Mouse (Mus musculus): Measurements from ENCODE around the gene Gm3336. TPM values are rescaled to one million over a fixed set of nuclear protein-coding genes. Genes with fewer than 3 reads are reported as not detected.

Gm3336 gene
- polyA plus RNA-seq (2016; fragmentation: Nextera tagmentation; extraction: Ambion mirVana), result not detected in 2 replicates

DNA sequence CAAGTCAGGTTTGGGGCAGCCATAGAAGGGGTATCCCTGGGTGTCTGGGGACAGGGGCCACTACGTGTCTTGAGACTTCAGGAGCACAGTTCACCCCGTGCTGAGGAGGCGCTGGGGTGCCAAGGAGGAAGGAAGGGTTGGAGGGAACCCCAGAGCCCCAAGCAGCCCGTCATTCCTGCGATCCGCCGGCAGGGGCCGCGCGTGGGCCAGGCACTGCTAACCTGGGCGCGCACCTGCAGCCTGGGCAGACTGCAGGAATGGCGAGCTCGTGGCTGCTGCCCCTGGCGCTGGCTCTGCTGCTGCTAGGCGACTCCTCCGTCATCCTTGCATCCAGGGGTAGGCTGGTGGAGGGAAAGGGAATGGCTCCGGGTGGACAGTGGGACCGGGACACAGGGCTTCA is at the start of gene Gm3336:
Gene Gm3336 (plus strand): TSS at position 247 of the 400 bp plus-strand sequence.
- peak; percentile 73 for DNase-seq (ENCODE audit: low spot score)
- 5% methylated on average over 19 of the region's 19 CpGs for WGBS
- Histone ChIP-seq H3K27ac (no peak within 1 kb of the TSS), H3K27me3 (ENCODE audit: low read depth, poor library complexity, severe bottlenecking) (peaks cover 5% of the 10 kb centered on the region; the same call in 1 of the 2 replicates), H3K4me3 (no peak within 1 kb of the TSS), H3K36me3 (no peaks in the 10 kb centered on the region), H3K4me1 (peaks cover 11% of the 10 kb centered on the region), H3K9me3 (replicated peaks) (no peaks in the 10 kb centered on the region)

DNA sequence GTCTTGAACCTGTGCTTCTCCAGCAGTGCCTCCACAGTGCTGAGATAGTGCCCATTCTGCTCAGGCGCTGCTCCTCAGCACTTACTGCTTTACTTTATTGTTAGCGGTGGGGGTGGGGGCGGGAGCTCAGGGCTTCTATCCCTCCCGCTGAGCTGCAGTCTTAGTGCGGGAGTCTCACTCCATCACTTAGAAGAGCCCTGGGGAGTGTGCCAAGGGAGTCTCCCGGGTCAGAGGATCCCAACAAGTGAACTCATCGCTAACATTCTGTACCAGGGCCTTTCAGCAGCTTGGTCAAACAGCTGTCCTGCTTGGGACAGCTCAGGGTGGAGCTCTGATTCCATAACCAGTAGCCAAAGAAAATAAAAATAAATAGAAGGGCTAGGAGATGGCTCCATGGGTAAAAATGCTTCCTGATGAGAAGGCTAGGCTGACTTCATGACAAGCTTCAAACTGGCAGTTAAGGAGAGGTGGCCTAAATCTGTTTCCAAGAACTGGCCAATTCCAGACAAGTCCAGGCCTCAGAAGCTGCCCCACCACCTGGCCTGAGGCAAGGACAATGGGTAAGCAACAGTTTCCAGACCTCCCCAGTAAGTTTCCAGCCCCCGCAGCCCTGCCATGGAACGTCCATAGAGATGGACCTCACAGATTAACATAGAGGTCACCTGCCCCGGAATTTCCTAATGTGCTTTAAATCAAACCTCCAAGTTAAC is 46.6 kb upstream of the Gm3336 start:
- 66% methylated on average over 10 of the region's 10 CpGs for WGBS
- H3K4me1 ChIP-seq, result peaks cover 35% of the 10 kb centered on the region
- peak overlapping the region; percentile 97; the same call in 1 of the 2 replicates for H3K27ac ChIP-seq
- no peaks in the 10 kb centered on the region for H3K9me3 ChIP-seq (replicated peaks)
- no peaks in the 10 kb centered on the region for H3K27me3 ChIP-seq (ENCODE audit: low read depth, poor library complexity, severe bottlenecking)
- H3K36me3 ChIP-seq, result peaks cover 11% of the 10 kb centered on the region
- no peak for DNase-seq (ENCODE audit: low spot score)
- H3K4me3 ChIP-seq, result no peak overlapping the region

DNA sequence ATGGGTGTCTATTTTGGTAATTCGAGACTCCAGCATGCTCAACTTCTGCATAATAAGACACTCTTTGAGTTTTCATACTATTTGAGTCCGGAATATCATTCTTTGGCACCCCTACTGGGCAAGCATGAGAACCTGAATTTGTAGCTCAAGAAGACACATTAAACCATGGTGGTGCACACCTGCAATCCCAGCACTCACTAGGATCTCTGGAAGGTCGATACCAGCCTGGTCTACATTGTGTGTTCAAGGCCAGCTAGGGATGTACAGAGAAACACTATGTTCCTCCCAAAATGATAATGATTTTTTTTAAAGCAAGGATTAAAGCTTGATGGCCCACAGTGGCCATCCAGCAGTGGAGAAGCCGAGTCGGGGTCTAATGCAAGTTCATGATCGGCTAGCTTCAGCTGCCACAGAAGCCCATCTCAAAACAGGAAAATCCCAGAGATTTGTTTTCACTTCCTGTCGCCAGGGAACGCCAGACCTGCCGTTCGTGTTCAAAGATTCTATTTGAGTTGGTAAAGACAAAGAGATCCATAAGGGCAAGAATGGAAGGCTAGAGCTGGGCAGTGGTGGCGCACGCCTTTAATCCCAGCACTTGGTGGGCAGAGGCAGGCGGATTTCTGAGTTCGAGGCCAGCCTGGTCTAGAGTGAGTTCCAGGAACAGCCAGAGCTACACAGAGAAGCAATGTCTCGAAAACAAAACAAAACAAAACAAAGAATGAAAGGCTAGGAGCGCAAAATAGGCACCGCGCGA is 45.8 kb upstream of the Gm3336 start:
- H3K4me3 ChIP-seq, result peak overlapping the region; percentile 80
- no peaks in the 10 kb centered on the region for H3K9me3 ChIP-seq (replicated peaks)
- 40% methylated on average over 19 of the region's 19 CpGs for WGBS
- peak overlapping the region; percentile 97 for H3K27ac ChIP-seq
- DNase-seq (ENCODE audit: low spot score), result no peak
- H3K36me3 ChIP-seq, result peaks cover 18% of the 10 kb centered on the region
- H3K27me3 ChIP-seq (ENCODE audit: low read depth, poor library complexity, severe bottlenecking), result no peaks in the 10 kb centered on the region
- H3K4me1 ChIP-seq, result peaks cover 35% of the 10 kb centered on the region

GRCm38 (mm10) chr8:70673079-70673856 is 45.1 kb upstream of the Gm3336 start, which contains the start of gene Lsm4:
Lsm4 (plus strand) TSS chr8:70673248.
- peak; percentile 96 for DNase-seq (ENCODE audit: low spot score)
- Histone ChIP-seq H3K27me3 (ENCODE audit: low read depth, poor library complexity, severe bottlenecking) (no peaks in the 10 kb centered on the region), H3K36me3 (peaks cover 26% of the 10 kb centered on the region), H3K4me3 (peak within 1 kb of the TSS; percentile 80), H3K4me1 (peaks cover 35% of the 10 kb centered on the region), H3K27ac (peak within 1 kb of the TSS; percentile 97), H3K9me3 (replicated peaks) (no peaks in the 10 kb centered on the region)
- WGBS, result under 1% methylated on average over 60 of the region's 60 CpGs

DNA sequence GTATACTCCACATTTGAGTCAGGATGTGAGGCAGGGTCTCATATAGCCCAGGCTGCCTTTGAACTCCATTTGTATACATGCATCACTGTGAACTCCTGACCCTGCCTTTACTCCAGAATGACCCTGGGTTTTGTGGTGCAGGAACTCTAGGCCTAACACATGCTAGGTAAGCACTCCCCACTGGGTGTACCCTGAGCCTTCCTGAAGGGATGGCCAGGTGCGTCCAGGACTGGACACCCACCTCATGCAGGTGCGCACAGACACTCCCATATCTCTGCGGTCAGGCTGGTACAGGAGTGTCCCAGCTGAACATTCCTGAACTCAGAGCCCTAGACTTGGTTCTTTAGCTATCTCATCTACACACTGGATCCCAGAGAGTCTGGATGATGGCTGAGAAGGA is 44.2 kb upstream of the Gm3336 start:
- 87% methylated on average over 3 of the region's 3 CpGs for WGBS
- Histone ChIP-seq H3K27me3 (ENCODE audit: low read depth, poor library complexity, severe bottlenecking) (no peaks in the 10 kb centered on the region), H3K36me3 (peaks cover 35% of the 10 kb centered on the region), H3K4me3 (peak overlapping the region; percentile 80), H3K9me3 (replicated peaks) (no peaks in the 10 kb centered on the region), H3K27ac (peak overlapping the region; percentile 97), H3K4me1 (peaks cover 35% of the 10 kb centered on the region)
- no peak for DNase-seq (ENCODE audit: low spot score)

- Histone ChIP-seq H3K36me3 (peaks cover 41% of the 10 kb centered on the region), H3K27ac (peak overlapping the region; percentile 97; the same call in 1 of the 2 replicates), H3K4me1 (peaks cover 36% of the 10 kb centered on the region), H3K4me3 (peak overlapping the region; percentile 80; the same call in 1 of the 2 replicates), H3K9me3 (replicated peaks) (no peaks in the 10 kb centered on the region), H3K27me3 (ENCODE audit: low read depth, poor library complexity, severe bottlenecking) (no peaks in the 10 kb centered on the region)
- WGBS, result 73% methylated on average over 4 of the region's 4 CpGs
- DNase-seq (ENCODE audit: low spot score), result no peak
Measured at GRCm38 (mm10) chr8:70674716-70675115, 43.6 kb upstream of the Gm3336 start.

DNA sequence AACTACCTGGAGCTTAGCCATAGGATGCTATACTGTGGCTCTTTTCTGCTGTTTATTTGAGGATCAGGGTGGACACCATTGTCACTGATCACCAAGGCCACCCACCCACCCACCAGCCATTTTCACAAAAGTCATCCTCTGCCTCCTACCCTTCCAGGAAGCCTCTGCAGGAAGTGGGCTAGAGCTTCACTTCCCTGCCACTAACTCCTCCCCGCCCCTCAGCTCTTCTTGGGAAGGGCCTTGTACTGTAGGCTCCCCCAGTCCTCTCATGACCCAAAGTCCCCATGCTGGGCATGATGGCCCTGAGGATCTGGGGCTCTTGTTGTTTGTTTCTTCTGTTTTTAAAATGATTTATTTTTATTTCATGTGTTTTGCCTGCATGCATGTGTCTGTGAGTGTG is 43.0 kb upstream of the Gm3336 start:
- 97% methylated on average over 1 of the region's 1 CpGs for WGBS
- Histone ChIP-seq H3K36me3 (peaks cover 47% of the 10 kb centered on the region), H3K4me1 (peaks cover 39% of the 10 kb centered on the region), H3K27ac (no peak overlapping the region), H3K9me3 (replicated peaks) (no peaks in the 10 kb centered on the region), H3K27me3 (ENCODE audit: low read depth, poor library complexity, severe bottlenecking) (no peaks in the 10 kb centered on the region), H3K4me3 (no peak overlapping the region)
- no peak for DNase-seq (ENCODE audit: low spot score)

GRCm38 (mm10) chr8:70677451-70678080 is 40.8 kb upstream of the Gm3336 start:
- Histone ChIP-seq H3K4me3 (no peak overlapping the region), H3K36me3 (peaks cover 47% of the 10 kb centered on the region), H3K27ac (no peak overlapping the region), H3K27me3 (ENCODE audit: low read depth, poor library complexity, severe bottlenecking) (no peaks in the 10 kb centered on the region), H3K4me1 (peaks cover 35% of the 10 kb centered on the region), H3K9me3 (replicated peaks) (no peaks in the 10 kb centered on the region)
- DNase-seq (ENCODE audit: low spot score), result no peak
- 94% methylated on average over 15 of the region's 15 CpGs for WGBS

DNA sequence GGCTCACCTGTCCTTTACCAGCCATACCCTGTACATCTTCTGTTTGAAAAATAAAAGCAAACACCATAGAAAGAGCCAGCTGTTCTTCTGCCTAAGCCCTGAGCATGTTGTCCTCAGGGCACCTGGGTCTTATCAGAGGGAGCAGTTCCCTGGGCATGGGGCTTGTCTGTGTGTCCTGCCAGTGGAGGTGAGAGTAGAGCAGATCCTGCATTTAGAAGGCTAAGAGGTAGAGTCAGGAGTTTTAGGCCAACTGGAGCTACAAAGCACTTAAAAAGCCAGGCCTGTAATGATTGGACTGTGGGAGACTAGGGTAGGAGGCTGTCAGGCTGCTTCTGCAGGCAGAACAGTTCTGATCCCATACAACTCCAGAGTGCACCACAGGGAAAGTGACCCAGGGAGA is 39.7 kb upstream of the Gm3336 start:
- H3K9me3 ChIP-seq (replicated peaks), result no peaks in the 10 kb centered on the region
- no peak overlapping the region for H3K4me3 ChIP-seq
- peaks cover 33% of the 10 kb centered on the region for H3K4me1 ChIP-seq
- no peak overlapping the region for H3K27ac ChIP-seq
- DNase-seq (ENCODE audit: low spot score), result no peak
- peaks cover 47% of the 10 kb centered on the region for H3K36me3 ChIP-seq
- H3K27me3 ChIP-seq (ENCODE audit: low read depth, poor library complexity, severe bottlenecking), result no peaks in the 10 kb centered on the region

DNA sequence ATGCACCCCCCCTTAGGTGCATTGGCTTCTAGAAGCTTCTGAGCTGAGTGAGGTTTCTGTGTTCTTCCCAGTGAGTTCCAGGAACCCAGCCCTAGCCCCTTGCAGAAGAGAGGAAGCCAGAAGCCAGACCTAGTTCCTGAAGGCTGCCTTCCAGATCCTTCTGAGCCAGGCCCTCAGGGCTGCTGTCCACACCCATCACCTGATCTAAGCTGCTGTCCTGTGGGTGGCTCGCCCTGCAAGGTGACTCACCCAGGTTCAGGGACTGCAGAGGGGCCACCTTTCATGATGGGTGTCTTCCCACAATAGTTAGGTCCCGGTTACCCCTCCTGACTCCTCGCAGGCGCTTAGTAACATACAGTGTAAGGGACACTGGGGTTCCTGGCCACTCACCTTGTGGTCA is 38.9 kb upstream of the Gm3336 start:
- Histone ChIP-seq H3K27ac (peak overlapping the region; percentile 11; the same call in 1 of the 2 replicates), H3K9me3 (replicated peaks) (no peaks in the 10 kb centered on the region), H3K4me3 (no peak overlapping the region), H3K36me3 (peaks cover 50% of the 10 kb centered on the region), H3K4me1 (peaks cover 29% of the 10 kb centered on the region), H3K27me3 (ENCODE audit: low read depth, poor library complexity, severe bottlenecking) (no peaks in the 10 kb centered on the region)
- no peak for DNase-seq (ENCODE audit: low spot score)
- whole genome bisulfite sequencing, result 90% methylated on average over 4 of the region's 4 CpGs

DNA sequence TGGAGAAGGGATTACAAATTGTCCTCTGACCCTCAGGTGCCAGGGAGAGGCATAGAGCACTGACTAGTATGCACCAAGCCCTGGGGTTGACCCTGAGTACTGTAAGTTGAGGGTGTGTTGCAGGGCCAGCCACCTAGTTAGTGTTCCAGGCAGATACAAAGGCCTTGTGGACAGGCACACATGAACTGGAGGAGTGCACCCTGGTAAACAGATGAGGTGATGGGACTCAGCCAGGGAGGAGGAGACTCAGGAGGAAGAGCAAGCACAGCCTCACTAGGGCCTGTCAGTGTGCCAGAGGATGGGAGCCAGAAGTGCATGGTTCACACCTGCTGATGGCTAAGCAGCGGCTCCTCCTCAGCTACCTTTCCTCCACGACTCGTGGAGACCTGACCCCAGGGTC is 38.3 kb upstream of the Gm3336 start:
- no peak overlapping the region for H3K4me3 ChIP-seq
- DNase-seq (ENCODE audit: low spot score), result no peak
- 80% methylated on average over 3 of the region's 3 CpGs for WGBS
- H3K9me3 ChIP-seq (replicated peaks), result no peaks in the 10 kb centered on the region
- H3K27ac ChIP-seq, result no peak overlapping the region
- H3K4me1 ChIP-seq, result peaks cover 25% of the 10 kb centered on the region
- H3K36me3 ChIP-seq, result peaks cover 52% of the 10 kb centered on the region
- no peaks in the 10 kb centered on the region for H3K27me3 ChIP-seq (ENCODE audit: low read depth, poor library complexity, severe bottlenecking)

- no peak overlapping the region for H3K27ac ChIP-seq
- H3K36me3 ChIP-seq, result peaks cover 45% of the 10 kb centered on the region
- H3K27me3 ChIP-seq (ENCODE audit: low read depth, poor library complexity, severe bottlenecking), result no peaks in the 10 kb centered on the region
- 82% methylated on average over 3 of the region's 3 CpGs for WGBS
- peaks cover 20% of the 10 kb centered on the region for H3K4me1 ChIP-seq
- no peak for DNase-seq (ENCODE audit: low spot score)
- H3K9me3 ChIP-seq (replicated peaks), result no peaks in the 10 kb centered on the region
- H3K4me3 ChIP-seq, result no peak overlapping the region
Measured at GRCm38 (mm10) chr8:70681410-70681809, 36.9 kb upstream of the Gm3336 start.
